Mouse (Mus musculus) kidney, postnatal 0 days (tissue): ENCODE measurements around the gene Ap5b1. TPM values are rescaled to one million over a fixed set of nuclear protein-coding genes. Genes with fewer than 3 reads are reported as not detected.

ENCODE experiments used
- ATAC-seq: fragments of 200-750 bp; cut with Nextera tagmentation; replicated peaks from 2 replicates; pipeline ENCODE4 v1.8.0; 2017; ENCODE audit warnings: low read depth, moderate number of reproducible peaks, moderate TSS enrichment, moderate library complexity; ENCODE audit not compliant: low FRiP score
- DNase-seq: peaks from one replicate; pipeline ENCODE4 v3.0.0-alpha.2; 2016; ENCODE audit warnings: low spot score
- H3K27ac ChIP-seq: fragments of 300-500 bp; sonication (generic); 2 replicates; pipeline ENCODE4 v1.5.1; 2014; ENCODE audit warnings: mild to moderate bottlenecking
- H3K27me3 ChIP-seq: fragments of 300-500 bp; sonication (generic); 2 replicates; pipeline ENCODE4 v1.6.1; 2014; ENCODE audit warnings: low read length, mixed read lengths; ENCODE audit not compliant: insufficient read depth
- H3K36me3 ChIP-seq: fragments of 300-500 bp; sonication (generic); 2 replicates; pipeline ENCODE4 v1.6.1; 2014; ENCODE audit warnings: low read length, mixed read lengths; ENCODE audit not compliant: insufficient read depth
- H3K4me1 ChIP-seq: fragments of 300-500 bp; sonication (generic); replicated peaks from 2 replicates; pipeline ENCODE4 v1.6.1; 2014; ENCODE audit warnings: antibody characterized with exemption, low read length, mixed read lengths; ENCODE audit not compliant: insufficient read depth
- H3K4me2 ChIP-seq: fragments of 300-500 bp; sonication (generic); 2 replicates; pipeline ENCODE4 v1.6.1; 2014; ENCODE audit warnings: mild to moderate bottlenecking, low read length, moderate library complexity, mixed read lengths
- H3K4me3 ChIP-seq: fragments of 300-500 bp; sonication (generic); replicated peaks from 2 replicates; pipeline ENCODE4 v1.5.1; 2014; ENCODE audit warnings: low read depth, low read length
- H3K9ac ChIP-seq: fragments of 300-500 bp; sonication (generic); 2 replicates; pipeline ENCODE4 v1.6.1; 2014; ENCODE audit warnings: low read depth, low read length
- H3K9me3 ChIP-seq: fragments of 300-500 bp; sonication (generic); replicated peaks from 2 replicates; pipeline ENCODE4 v1.6.1; 2016; ENCODE audit warnings: low read length, inconsistent platforms, mixed read lengths
- CTCF ChIP-seq: IDR thresholded peaks from 2 replicates; pipeline ENCODE4 v1.5.1; 2016; ENCODE audit warnings: antibody characterized with exemption, low read depth, mild to moderate bottlenecking, moderate library complexity
- WGBS: fragments of 180-500 bp; shearing (Covaris S2); extraction: QIAGEN DNeasy Blood & Tissue Kit; methylation state at CpG from one replicate; pipeline ENCODE4 v1.1.7; 2014; 5-methylcytosine and 5-hydroxymethylcytosine counted together
- polyA plus RNA-seq: library from polyadenylated mRNA; unstranded; fragments of >200 nt; fragmentation: Nextera tagmentation; extraction: Ambion mirVana; gene quantifications from 2 replicates; pipeline ENCODE4 v1.2.1, GENCODE M21; 2015

The Ap5b1 gene
- polyA plus RNA-seq, 1 experiment from 2014 or later: 7.2 TPM

GRCm38 (mm10) chr19:5606196-5606595 lies 38.4 kb downstream of the Ap5b1 start:
- WGBS: 84% methylated on average over 8 of the region's 8 CpGs
- ATAC-seq: no peak

GRCm38 (mm10) chr19:5607705-5608410 lies 40.0 kb downstream of the Ap5b1 start:
- no peak for TF ChIP-seq CTCF
- no peak overlapping the region for H3K27ac ChIP-seq
- peaks cover 8% of the 10 kb centered on the region; the same call in 1 of the 2 replicates for H3K4me1 ChIP-seq
- WGBS: 94% methylated on average over 26 of the region's 26 CpGs
- DNase-seq (no peak), ATAC-seq (no peak)
- H3K4me3 ChIP-seq: no peak overlapping the region
- no peaks in the 10 kb centered on the region for H3K9me3 ChIP-seq
- no peak overlapping the region for H3K4me2 ChIP-seq
- H3K27me3 ChIP-seq: no peaks in the 10 kb centered on the region
- H3K9ac ChIP-seq: no peak overlapping the region
- H3K36me3 ChIP-seq: peaks cover 45% of the 10 kb centered on the region

More at GRCm38 (mm10) chr19:5606196-5606595, 38.4 kb downstream of the Ap5b1 start:
- Histone ChIP-seq H3K4me3 (no peak overlapping the region), H3K4me1 (peaks cover 14% of the 10 kb centered on the region; the same call in 1 of the 2 replicates), H3K9ac (no peak overlapping the region), H3K9me3 (no peaks in the 10 kb centered on the region), H3K36me3 (peaks cover 45% of the 10 kb centered on the region), H3K27ac (no peak overlapping the region), H3K27me3 (no peaks in the 10 kb centered on the region), H3K4me2 (no peak overlapping the region)
- DNase-seq: no peak
- no peak for TF ChIP-seq CTCF

- no peak overlapping the region for H3K9ac ChIP-seq
- 95% methylated on average over 13 of the region's 13 CpGs for whole genome bisulfite sequencing
- H3K4me3 ChIP-seq: peak overlapping the region; percentile 84; the same call in 1 of the 2 replicates
- peaks cover 7% of the 10 kb centered on the region; the same call in 1 of the 2 replicates for H3K4me1 ChIP-seq
- DNase-seq (no peak), ATAC-seq (no peak)
- H3K27ac ChIP-seq: 0 out of 2 replicates have a peak overlapping the region, but pooled peaks have one; percentile 99
- H3K36me3 ChIP-seq: peaks cover 45% of the 10 kb centered on the region
- H3K9me3 ChIP-seq: no peaks in the 10 kb centered on the region
- peak overlapping the region; percentile 72 for H3K4me2 ChIP-seq
- H3K27me3 ChIP-seq: no peaks in the 10 kb centered on the region
- no peak for TF ChIP-seq CTCF
Measured at GRCm38 (mm10) chr19:5608707-5609106, 40.9 kb downstream of the Ap5b1 start.

GRCm38 (mm10) chr19:5609171-5609546 lies 41.3 kb downstream of the Ap5b1 start:
- no peak for ATAC-seq
- H3K4me1 ChIP-seq: peaks cover 7% of the 10 kb centered on the region; the same call in 1 of the 2 replicates
- H3K9ac ChIP-seq: peak overlapping the region; percentile 88
- no peaks in the 10 kb centered on the region for H3K9me3 ChIP-seq
- peaks cover 42% of the 10 kb centered on the region for H3K36me3 ChIP-seq
- H3K27ac ChIP-seq: peak overlapping the region; percentile 99; the same call in 1 of the 2 replicates
- 53% methylated on average over 10 of the region's 10 CpGs for WGBS
- H3K4me2 ChIP-seq: peak overlapping the region; percentile 72
- no peaks in the 10 kb centered on the region for H3K27me3 ChIP-seq
- peak overlapping the region; percentile 84 for H3K4me3 ChIP-seq
- no peak for TF ChIP-seq CTCF
- DNase-seq: no peak

- WGBS: under 1% methylated on average over 53 of the region's 55 CpGs
- no peaks in the 10 kb centered on the region for H3K9me3 ChIP-seq
- peak within 1 kb of the TSS; percentile 88 for H3K9ac ChIP-seq
- H3K4me1 ChIP-seq: peaks cover 7% of the 10 kb centered on the region; the same call in 1 of the 2 replicates
- H3K27ac ChIP-seq: peak within 1 kb of the TSS; percentile 99
- DNase-seq (peak; percentile 97), ATAC-seq (peak; percentile 88)
- peak within 1 kb of the TSS; percentile 72 for H3K4me2 ChIP-seq
- peak; percentile 35; the same call in 1 of the 2 replicates for TF ChIP-seq CTCF
- H3K4me3 ChIP-seq: peak within 1 kb of the TSS; percentile 84
- H3K27me3 ChIP-seq: no peaks in the 10 kb centered on the region
- peaks cover 36% of the 10 kb centered on the region for H3K36me3 ChIP-seq
Measured at GRCm38 (mm10) chr19:5609547-5610404, 42.0 kb downstream of the Ap5b1 start, which contains the start of gene Kat5. TSS of gene Kat5 (minus strand) at chr19:5610237.

GRCm38 (mm10) chr19:5611973-5612372 lies 44.1 kb downstream of the Ap5b1 start:
- no peak for DNase-seq
- H3K9me3 ChIP-seq: no peaks in the 10 kb centered on the region
- no peak for ATAC-seq
- H3K27ac ChIP-seq: no peak overlapping the region
- H3K27me3 ChIP-seq: no peaks in the 10 kb centered on the region
- peaks cover 7% of the 10 kb centered on the region; the same call in 1 of the 2 replicates for H3K4me1 ChIP-seq
- H3K36me3 ChIP-seq: peaks cover 16% of the 10 kb centered on the region
- no peak overlapping the region for H3K4me2 ChIP-seq
- 95% methylated on average over 1 of the region's 1 CpGs for WGBS
- no peak for TF ChIP-seq CTCF
- H3K4me3 ChIP-seq: no peak overlapping the region
- no peak overlapping the region for H3K9ac ChIP-seq
